Mouse (Mus musculus): ENCODE data around the gene Capn9. TPM values are rescaled to one million over a fixed set of nuclear protein-coding genes. Genes with fewer than 3 reads are reported as not detected.

Capn9 gene
- total RNA-seq, 2 experiments from 2014 or later = 0.08 TPM; not detected in 1

- intact Hi-C loops (cut with DNase I; ENCODE audit: low total_unique reads) = no loop called here
- no peak for DNase-seq
Observed at GRCm38 (mm10) chr8:124569100-124569499, 6.8 kb upstream of the Capn9 start.

GRCm38 (mm10) chr8:124569593-124569992 lies 6.3 kb upstream of the Capn9 start, which contains the start of gene Agt:
Gene Agt (minus strand): TSS chr8:124569706.
- intact Hi-C loops (cut with DNase I; ENCODE audit: low total_unique reads) = no loop called here
- peak; percentile 72 for DNase-seq

GRCm38 (mm10) chr8:124571732-124572429 lies 4.0 kb upstream of the Capn9 start:
- intact Hi-C loops (cut with DNase I; ENCODE audit: low total_unique reads) = loop anchor here (5.0 kb wide), 2 partner anchors 55 to 175 kb away; no protein-coding TSS in a partner anchor
- no peak for DNase-seq

GRCm38 (mm10) chr8:124572430-124572775 lies 3.5 kb upstream of the Capn9 start:
- intact Hi-C loops (cut with DNase I; ENCODE audit: low total_unique reads) = loop anchor here (5.0 kb wide), 2 partner anchors 55 to 175 kb away; no protein-coding TSS in a partner anchor
- DNase-seq = no peak

- intact Hi-C loops (cut with DNase I; ENCODE audit: low total_unique reads) = loop anchor here (5.0 kb wide), 2 partner anchors 56 to 176 kb away; no protein-coding TSS in a partner anchor
- peak; percentile 89 for DNase-seq
Observed at GRCm38 (mm10) chr8:124573552-124574340, 2.2 kb upstream of the Capn9 start.

- intact Hi-C loops (cut with DNase I; ENCODE audit: low total_unique reads) = no loop called here
- no peak for DNase-seq
Observed at GRCm38 (mm10) chr8:124576751-124577150, 840 bp downstream of the Capn9 start.

- DNase-seq = peak; percentile 26
- intact Hi-C loops (cut with DNase I; ENCODE audit: low total_unique reads) = no loop called here
Observed at GRCm38 (mm10) chr8:124585718-124586425, 10.0 kb downstream of the Capn9 start.

GRCm38 (mm10) chr8:124586556-124586955 lies 10.6 kb downstream of the Capn9 start:
- DNase-seq = no peak
- intact Hi-C loops (cut with DNase I; ENCODE audit: low total_unique reads) = no loop called here

- DNase-seq = no peak
- intact Hi-C loops (cut with DNase I; ENCODE audit: low total_unique reads) = no loop called here
Observed at GRCm38 (mm10) chr8:124589393-124589792, 13.5 kb downstream of the Capn9 start.

GRCm38 (mm10) chr8:124604066-124604465 lies 28.2 kb downstream of the Capn9 start:
- intact Hi-C loops (cut with DNase I; ENCODE audit: low total_unique reads) = no loop called here

GRCm38 (mm10) chr8:124608239-124608971 lies 32.5 kb downstream of the Capn9 start:
- no peak for DNase-seq
- intact Hi-C loops (cut with DNase I; ENCODE audit: low total_unique reads) = no loop called here

More at GRCm38 (mm10) chr8:124604066-124604465, 28.2 kb downstream of the Capn9 start:
- no peak for DNase-seq

- intact Hi-C loops (cut with DNase I; ENCODE audit: low total_unique reads) = no loop called here
Observed at GRCm38 (mm10) chr8:124608972-124609353, 33.1 kb downstream of the Capn9 start.

GRCm38 (mm10) chr8:124614325-124614724 lies 38.4 kb downstream of the Capn9 start:
- intact Hi-C loops (cut with DNase I; ENCODE audit: low total_unique reads) = no loop called here
- DNase-seq = no peak

More at GRCm38 (mm10) chr8:124608972-124609353, 33.1 kb downstream of the Capn9 start:
- no peak for DNase-seq

GRCm38 (mm10) chr8:124617266-124617869 lies 41.5 kb downstream of the Capn9 start:
- intact Hi-C loops (cut with DNase I; ENCODE audit: low total_unique reads) = loop anchor here (2.0 kb wide), 1 partner anchor 57 kb away; no protein-coding TSS in a partner anchor
- DNase-seq = peak; percentile 69

GRCm38 (mm10) chr8:124618252-124618651 lies 42.3 kb downstream of the Capn9 start:
- DNase-seq = no peak
- intact Hi-C loops (cut with DNase I; ENCODE audit: low total_unique reads) = no loop called here

- intact Hi-C loops (cut with DNase I; ENCODE audit: low total_unique reads) = no loop called here
- no peak for DNase-seq
Observed at GRCm38 (mm10) chr8:124621255-124621654, 45.3 kb downstream of the Capn9 start.

GRCm38 (mm10) chr8:124626251-124626650 lies 50.3 kb downstream of the Capn9 start:
- intact Hi-C loops (cut with DNase I; ENCODE audit: low total_unique reads) = no loop called here
- DNase-seq = no peak

GRCm38 (mm10) chr8:124630489-124630888 lies 54.6 kb downstream of the Capn9 start:
- no peak for DNase-seq
- intact Hi-C loops (cut with DNase I; ENCODE audit: low total_unique reads) = no loop called here

GRCm38 (mm10) chr8:124630891-124631290 lies 55.0 kb downstream of the Capn9 start:
- intact Hi-C loops (cut with DNase I; ENCODE audit: low total_unique reads) = no loop called here
- no peak for DNase-seq
